Mouse (Mus musculus): ENCODE measurements at regions not wholly inside any gene's neighbourhood (a gene's known extent, or its start where the extent isn't known, plus 50 kb on each side); places are given as distances from the start of the nearest gene placed in this dataset.
A peak's percentile ranks its signal among the peaks of the same experiment; 100 is the strongest.

DNA sequence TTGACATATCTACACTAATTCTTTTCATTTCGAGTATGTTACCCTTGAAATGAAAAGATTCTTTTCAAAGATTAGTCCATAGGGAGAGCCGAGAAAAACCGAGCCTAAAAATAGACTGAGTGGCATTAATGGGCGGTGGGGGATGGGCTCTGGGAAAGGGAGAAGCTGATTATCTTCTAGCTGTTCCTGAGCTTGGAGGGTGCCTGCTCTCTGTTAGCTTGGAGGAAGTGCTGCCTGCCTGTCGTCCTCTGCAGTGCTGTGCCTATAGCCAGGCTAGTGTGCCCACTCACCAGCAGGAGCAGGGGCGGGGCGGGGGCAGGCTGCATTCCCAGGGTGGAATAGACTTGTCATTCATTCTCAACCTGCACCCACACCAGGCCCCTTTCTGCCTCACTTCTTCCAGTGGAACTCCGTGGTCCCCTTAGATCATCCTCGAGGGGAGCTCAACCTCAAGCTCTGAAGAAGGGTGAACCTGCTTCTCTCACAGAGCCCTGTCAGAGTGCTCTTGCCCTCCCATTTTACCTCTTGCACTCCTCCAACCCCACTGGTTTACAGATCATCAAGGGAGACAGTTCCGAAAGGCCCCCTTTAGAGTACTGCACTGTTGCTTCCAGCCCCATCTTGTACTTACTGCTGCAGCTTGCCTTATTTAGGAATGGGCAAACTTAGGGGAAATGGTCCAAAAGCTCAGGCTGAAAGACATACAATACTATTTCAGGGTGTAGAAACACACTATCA, 76.6 kb upstream of the Lmo2 start:
- no peak for ATAC-seq (ENCODE audit: insufficient number of reproducible peaks, low FRiP score, low TSS enrichment, low read depth)
- 36% methylated on average over 10 of the region's 10 CpGs for WGBS

DNA sequence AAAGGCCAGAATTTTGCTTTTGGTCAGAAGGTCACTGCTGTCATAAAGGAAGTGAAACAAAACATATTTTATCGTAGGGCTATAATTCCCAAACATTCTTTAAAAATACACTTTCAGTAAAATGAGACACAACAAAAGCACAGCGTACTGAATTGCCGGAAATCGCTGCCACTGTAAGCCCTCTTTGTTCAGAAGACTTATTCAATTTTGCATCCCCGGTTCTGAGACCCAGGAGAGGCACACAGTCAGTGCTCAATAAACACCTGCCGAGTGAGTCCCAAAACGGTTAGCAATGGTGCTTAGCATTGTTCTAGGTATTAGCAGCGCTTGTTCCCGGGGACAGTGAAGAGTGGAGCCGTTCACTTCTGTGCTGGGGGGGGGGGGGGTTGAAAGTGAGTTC, 72.9 kb upstream of the Lmo2 start:
- DNase-seq (ENCODE audit: low spot score) (no peak), ATAC-seq (ENCODE audit: insufficient number of reproducible peaks, low FRiP score, low TSS enrichment, low read depth) (no peak)
- Histone ChIP-seq H3K9me3 (ENCODE audit: control insufficient read depth, low read length) (no peaks in the 10 kb centered on the region), H3K36me3 (ENCODE audit: control insufficient read depth, insufficient read depth, low read length) (no peaks in the 10 kb centered on the region), H3K4me2 (ENCODE audit: low read depth, severe bottlenecking) (no peak overlapping the region), H3K9ac (ENCODE audit: low read length) (no peak overlapping the region), H3K27ac (replicated peaks; ENCODE audit: low read depth, low read length) (no peak overlapping the region), H3K4me3 (ENCODE audit: low read depth, low read length) (no peak overlapping the region), H3K4me1 (ENCODE audit: control insufficient read depth, insufficient read depth, low read length) (peaks cover 4% of the 10 kb centered on the region), H3K27me3 (ENCODE audit: control insufficient read depth, insufficient read depth, low read length) (no peaks in the 10 kb centered on the region)
- 77% methylated on average over 10 of the region's 10 CpGs for WGBS

More for the DNA sequence above, 76.6 kb upstream of the Lmo2 start:
- Histone ChIP-seq H3K27ac (replicated peaks; ENCODE audit: low read depth, low read length) (no peak overlapping the region), H3K36me3 (ENCODE audit: control insufficient read depth, insufficient read depth, low read length) (no peaks in the 10 kb centered on the region), H3K4me3 (ENCODE audit: low read depth, low read length) (no peak overlapping the region), H3K27me3 (ENCODE audit: control insufficient read depth, insufficient read depth, low read length) (no peaks in the 10 kb centered on the region), H3K4me1 (ENCODE audit: control insufficient read depth, insufficient read depth, low read length) (peaks cover 4% of the 10 kb centered on the region), H3K4me2 (ENCODE audit: low read depth, severe bottlenecking) (no peak overlapping the region), H3K9ac (ENCODE audit: low read length) (no peak overlapping the region), H3K9me3 (ENCODE audit: control insufficient read depth, low read length) (no peaks in the 10 kb centered on the region)
- DNase-seq (ENCODE audit: low spot score), result no peak

DNA sequence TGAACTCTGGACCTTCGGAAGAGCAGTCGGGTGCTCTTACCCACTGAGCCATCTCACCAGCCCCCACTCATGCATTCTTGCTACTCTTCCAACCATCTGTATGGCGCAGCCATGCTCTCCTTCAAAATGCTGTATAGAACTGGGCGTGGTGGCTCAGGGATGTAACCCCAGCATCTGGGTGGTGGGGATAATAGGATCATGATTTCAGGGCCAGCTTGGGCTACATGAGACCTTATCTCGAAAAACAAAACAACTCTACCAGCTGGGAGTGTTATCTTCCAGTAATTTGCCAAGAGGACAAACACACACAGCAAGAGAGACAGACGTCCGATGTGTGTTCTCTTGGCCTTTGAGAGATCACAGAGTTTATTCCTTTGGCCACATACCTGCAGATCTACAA, 69.8 kb upstream of the Lmo2 start:
- Histone ChIP-seq H3K4me3 (ENCODE audit: low read depth, low read length) (no peak overlapping the region), H3K27ac (replicated peaks; ENCODE audit: low read depth, low read length) (no peak overlapping the region), H3K36me3 (ENCODE audit: control insufficient read depth, insufficient read depth, low read length) (no peaks in the 10 kb centered on the region), H3K9me3 (ENCODE audit: control insufficient read depth, low read length) (no peaks in the 10 kb centered on the region), H3K4me2 (ENCODE audit: low read depth, severe bottlenecking) (no peak overlapping the region), H3K9ac (ENCODE audit: low read length) (no peak overlapping the region), H3K27me3 (ENCODE audit: control insufficient read depth, insufficient read depth, low read length) (no peaks in the 10 kb centered on the region), H3K4me1 (ENCODE audit: control insufficient read depth, insufficient read depth, low read length) (peaks cover 10% of the 10 kb centered on the region)
- DNase-seq (ENCODE audit: low spot score) (no peak), ATAC-seq (ENCODE audit: insufficient number of reproducible peaks, low FRiP score, low TSS enrichment, low read depth) (no peak)
- WGBS, result 92% methylated on average over 7 of the region's 7 CpGs

DNA sequence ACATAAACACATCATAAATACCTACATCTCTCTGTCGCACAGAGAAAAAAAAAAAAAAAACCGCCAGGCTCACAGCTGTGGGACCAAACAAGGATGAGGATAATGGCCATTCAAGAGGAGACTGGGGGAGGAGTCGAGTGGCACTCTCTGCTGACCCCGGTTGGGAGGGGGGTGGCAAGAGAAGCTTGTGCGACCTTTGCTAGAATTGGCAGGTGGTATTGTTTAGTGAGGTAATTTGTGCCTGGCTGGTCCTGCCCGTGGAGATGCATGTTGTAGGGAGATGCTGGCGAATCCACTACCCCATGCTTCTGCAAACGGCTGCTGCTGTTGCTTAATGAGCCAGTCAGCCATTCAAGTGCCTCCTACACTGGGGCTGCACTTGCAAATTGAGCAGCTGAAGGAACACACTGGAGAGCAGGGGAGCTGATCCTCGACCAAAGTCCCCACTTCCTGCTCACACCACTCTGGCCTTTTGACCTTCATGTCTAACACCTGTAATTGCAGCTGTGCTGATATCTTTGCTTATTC, 66.5 kb upstream of the Lmo2 start:
- Histone ChIP-seq H3K36me3 (ENCODE audit: control insufficient read depth, insufficient read depth, low read length) (no peaks in the 10 kb centered on the region), H3K27me3 (ENCODE audit: control insufficient read depth, insufficient read depth, low read length) (no peaks in the 10 kb centered on the region), H3K9ac (ENCODE audit: low read length) (no peak overlapping the region), H3K27ac (replicated peaks; ENCODE audit: low read depth, low read length) (no peak overlapping the region), H3K4me3 (ENCODE audit: low read depth, low read length) (no peak overlapping the region), H3K9me3 (ENCODE audit: control insufficient read depth, low read length) (no peaks in the 10 kb centered on the region), H3K4me2 (ENCODE audit: low read depth, severe bottlenecking) (peak overlapping the region; percentile 10; the same call in 1 of the 2 replicates), H3K4me1 (ENCODE audit: control insufficient read depth, insufficient read depth, low read length) (peaks cover 18% of the 10 kb centered on the region)
- DNase-seq (ENCODE audit: low spot score), result peak; percentile 79
- WGBS, result 1% methylated on average over 9 of the region's 9 CpGs
- peak; percentile 71; the same call in 1 of the 2 replicates for ATAC-seq (ENCODE audit: insufficient number of reproducible peaks, low FRiP score, low TSS enrichment, low read depth)

GRCm38 (mm10) chr2:103893159-103893740, 64.5 kb upstream of the Lmo2 start:
- peaks cover 23% of the 10 kb centered on the region for H3K4me1 ChIP-seq (ENCODE audit: control insufficient read depth, insufficient read depth, low read length)

GRCm38 (mm10) chr2:103893805-103894204, 64.0 kb upstream of the Lmo2 start:
- H3K9ac ChIP-seq (ENCODE audit: low read length), result no peak overlapping the region
- H3K4me3 ChIP-seq (ENCODE audit: low read depth, low read length), result no peak overlapping the region
- H3K36me3 ChIP-seq (ENCODE audit: control insufficient read depth, insufficient read depth, low read length), result no peaks in the 10 kb centered on the region
- no peaks in the 10 kb centered on the region for H3K27me3 ChIP-seq (ENCODE audit: control insufficient read depth, insufficient read depth, low read length)
- no peak overlapping the region for H3K27ac ChIP-seq (replicated peaks; ENCODE audit: low read depth, low read length)
- peaks cover 23% of the 10 kb centered on the region for H3K4me1 ChIP-seq (ENCODE audit: control insufficient read depth, insufficient read depth, low read length)
- no peak for ATAC-seq (ENCODE audit: insufficient number of reproducible peaks, low FRiP score, low TSS enrichment, low read depth)
- WGBS, result 33% methylated on average over 2 of the region's 2 CpGs
- no peaks in the 10 kb centered on the region for H3K9me3 ChIP-seq (ENCODE audit: control insufficient read depth, low read length)
- no peak overlapping the region for H3K4me2 ChIP-seq (ENCODE audit: low read depth, severe bottlenecking)
- no peak for DNase-seq (ENCODE audit: low spot score)

More at GRCm38 (mm10) chr2:103893159-103893740, 64.5 kb upstream of the Lmo2 start:
- H3K9me3 ChIP-seq (ENCODE audit: control insufficient read depth, low read length), result no peaks in the 10 kb centered on the region
- H3K36me3 ChIP-seq (ENCODE audit: control insufficient read depth, insufficient read depth, low read length), result no peaks in the 10 kb centered on the region
- no peak for DNase-seq (ENCODE audit: low spot score)
- no peaks in the 10 kb centered on the region for H3K27me3 ChIP-seq (ENCODE audit: control insufficient read depth, insufficient read depth, low read length)
- 91% methylated on average over 2 of the region's 2 CpGs for WGBS
- no peak overlapping the region for H3K9ac ChIP-seq (ENCODE audit: low read length)
- no peak overlapping the region for H3K4me3 ChIP-seq (ENCODE audit: low read depth, low read length)
- H3K4me2 ChIP-seq (ENCODE audit: low read depth, severe bottlenecking), result no peak overlapping the region
- ATAC-seq (ENCODE audit: insufficient number of reproducible peaks, low FRiP score, low TSS enrichment, low read depth), result no peak
- no peak overlapping the region for H3K27ac ChIP-seq (replicated peaks; ENCODE audit: low read depth, low read length)

DNA sequence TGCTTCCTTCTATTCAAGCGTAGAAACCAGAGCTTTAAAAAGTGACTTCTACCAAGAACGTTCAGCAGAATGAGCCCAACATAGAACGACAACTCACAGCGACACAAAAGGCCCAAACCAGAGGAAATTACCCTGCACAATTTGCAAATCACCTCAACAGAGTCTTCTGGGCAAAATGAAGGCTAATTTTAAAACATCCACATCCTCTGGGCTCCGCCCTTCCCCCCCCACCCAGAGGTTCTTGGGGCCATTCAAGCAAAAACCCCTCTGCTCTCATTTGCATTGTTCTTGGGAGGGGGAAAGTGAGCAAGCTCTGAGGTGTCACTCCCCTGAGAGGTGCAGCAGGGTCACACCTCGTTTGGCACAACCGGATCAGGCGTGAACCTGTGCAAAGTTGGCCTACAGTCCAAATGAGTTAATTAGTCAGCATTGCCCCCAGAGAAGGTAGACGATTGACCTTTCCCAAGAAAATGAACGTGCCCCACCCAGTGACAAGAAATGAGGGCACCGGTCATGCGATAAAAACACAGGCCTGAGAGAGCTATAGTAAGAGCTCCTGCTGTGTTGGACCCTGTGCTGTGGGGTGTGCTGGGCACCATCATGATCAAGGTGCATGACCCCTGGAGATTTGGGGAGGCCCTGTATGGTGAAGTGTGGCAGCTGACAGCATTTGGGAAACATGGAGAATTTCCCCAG, 62.7 kb upstream of the Lmo2 start:
- no peaks in the 10 kb centered on the region for H3K9me3 ChIP-seq (ENCODE audit: control insufficient read depth, low read length)
- 59% methylated on average over 12 of the region's 12 CpGs for WGBS
- H3K27ac ChIP-seq (replicated peaks; ENCODE audit: low read depth, low read length), result no peak overlapping the region
- H3K27me3 ChIP-seq (ENCODE audit: control insufficient read depth, insufficient read depth, low read length), result no peaks in the 10 kb centered on the region
- no peak overlapping the region for H3K4me3 ChIP-seq (ENCODE audit: low read depth, low read length)
- peaks cover 23% of the 10 kb centered on the region for H3K4me1 ChIP-seq (ENCODE audit: control insufficient read depth, insufficient read depth, low read length)
- DNase-seq (ENCODE audit: low spot score) (no peak), ATAC-seq (ENCODE audit: insufficient number of reproducible peaks, low FRiP score, low TSS enrichment, low read depth) (no peak)
- no peak overlapping the region for H3K9ac ChIP-seq (ENCODE audit: low read length)
- H3K36me3 ChIP-seq (ENCODE audit: control insufficient read depth, insufficient read depth, low read length), result no peaks in the 10 kb centered on the region
- H3K4me2 ChIP-seq (ENCODE audit: low read depth, severe bottlenecking), result no peak overlapping the region

GRCm38 (mm10) chr2:103896160-103896559, 61.6 kb upstream of the Lmo2 start:
- H3K36me3 ChIP-seq (ENCODE audit: control insufficient read depth, insufficient read depth, low read length), result no peaks in the 10 kb centered on the region
- no peaks in the 10 kb centered on the region for H3K27me3 ChIP-seq (ENCODE audit: control insufficient read depth, insufficient read depth, low read length)
- peaks cover 17% of the 10 kb centered on the region for H3K4me1 ChIP-seq (ENCODE audit: control insufficient read depth, insufficient read depth, low read length)
- 31% methylated on average over 5 of the region's 5 CpGs for WGBS
- no peaks in the 10 kb centered on the region for H3K9me3 ChIP-seq (ENCODE audit: control insufficient read depth, low read length)
- no peak overlapping the region for H3K4me2 ChIP-seq (ENCODE audit: low read depth, severe bottlenecking)
- peak overlapping the region; percentile 45; the same call in 1 of the 2 replicates for H3K27ac ChIP-seq (replicated peaks; ENCODE audit: low read depth, low read length)
- H3K4me3 ChIP-seq (ENCODE audit: low read depth, low read length), result no peak overlapping the region
- no peak overlapping the region for H3K9ac ChIP-seq (ENCODE audit: low read length)
- no peak for ATAC-seq (ENCODE audit: insufficient number of reproducible peaks, low FRiP score, low TSS enrichment, low read depth)
- DNase-seq (ENCODE audit: low spot score), result no peak
